Mouse (Mus musculus) mammary gland, adult 2 months (tissue): ENCODE results near the gene Grb7. TPM values are rescaled to one million over a fixed set of nuclear protein-coding genes. Genes with fewer than 3 reads are reported as not detected.

Source experiments
- polyA plus RNA-seq: library from polyadenylated mRNA; depleted of rRNA; stranded (reverse); fragments of >200 nt; gene quantifications from 2 replicates; pipeline ENCODE4 v1.2.3, GENCODE M21; 2012; ENCODE audit warnings: low replicate concordance; rRNA removed

The Grb7 gene
- polyA plus RNA-seq, result 29.3 and 38.8 TPM in 2 replicates

DNA sequence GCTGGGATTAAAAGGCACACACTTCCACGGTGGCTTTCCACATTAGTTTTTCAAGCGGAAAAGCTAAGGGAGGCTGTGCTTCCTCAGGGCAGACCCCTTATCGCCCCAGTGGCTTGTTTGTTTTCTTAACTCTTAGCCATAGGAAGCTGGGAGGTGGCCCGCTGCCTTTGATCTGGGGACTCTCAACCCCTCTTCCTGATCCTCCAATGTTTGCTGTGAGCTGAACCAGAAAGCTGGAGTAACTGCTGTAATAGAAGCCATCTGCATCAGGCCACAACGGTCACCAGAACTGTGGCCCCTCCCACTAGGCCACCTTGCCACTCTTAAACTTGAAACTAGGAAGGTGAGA is at the start of gene Grb7:
Gene Grb7, plus strand, starts transcription at position 182 of the 349 bp plus-strand sequence.

GRCm38 (mm10) chr11:98400161-98400726 is 46.0 kb upstream of the Grb7 start, which contains the start of gene Pgap3:
Gene Pgap3 (minus strand): TSS chr11:98400490.

GRCm38 (mm10) chr11:98412273-98412796 is 33.9 kb upstream of the Grb7 start, which contains the start of gene Erbb2:
Gene Erbb2 (plus strand): TSS chr11:98412470.

DNA sequence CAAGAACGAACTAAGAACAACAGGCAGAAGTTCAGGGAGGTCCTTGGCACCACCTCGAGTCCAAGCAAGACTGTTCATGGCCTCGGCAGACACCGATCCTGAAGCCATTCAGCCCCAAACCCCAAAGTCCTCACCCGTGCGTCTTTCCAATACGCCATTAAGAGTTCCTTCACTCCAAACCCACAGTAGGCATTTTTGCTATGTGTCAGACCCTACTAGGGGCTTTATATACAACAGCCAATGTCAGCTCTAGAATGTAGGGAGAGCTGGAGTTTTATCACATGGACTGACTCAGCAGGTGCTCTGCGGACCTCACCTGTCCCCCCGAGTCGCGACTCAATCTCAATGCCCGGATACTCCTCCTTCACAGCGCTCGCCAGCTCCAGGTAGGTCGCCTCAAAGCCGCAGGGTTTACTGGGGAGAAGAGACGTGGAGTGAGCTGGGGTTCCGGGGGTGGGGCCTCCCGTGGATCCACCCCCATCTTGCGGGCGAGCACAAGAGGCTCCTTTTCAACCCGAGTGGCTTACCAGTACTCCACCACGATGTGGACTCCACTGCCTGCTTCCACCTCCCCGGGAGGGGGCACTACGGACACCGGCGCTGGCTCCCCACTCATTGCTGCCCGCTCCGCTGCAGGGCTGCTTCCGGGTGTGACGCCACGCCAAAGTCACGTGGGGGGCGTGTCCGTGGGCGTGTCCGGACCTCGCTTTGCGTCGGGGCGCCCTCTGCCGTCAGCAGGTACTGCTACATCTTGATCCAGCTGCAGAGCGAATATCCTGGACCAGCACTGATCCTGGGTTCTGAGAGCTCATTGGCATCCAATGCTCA is 7.6 kb upstream of the Grb7 start, which contains the start of gene Mien1:
Gene Mien1, minus strand, starts transcription at position 661 of the 828 bp plus-strand sequence.

Other genes with a start within 250 kb of the Grb7 start
- 12.6 and 17.2 TPM in 2 replicates for gene Cdk12, start 243.3 kb upstream of the Grb7 start, polyA plus RNA-seq
- not detected in 2 replicates for gene Neurod2, start 116.7 kb upstream of the Grb7 start, polyA plus RNA-seq
- gene Ppp1r1b, start 98.0 kb upstream of the Grb7 start, polyA plus RNA-seq, result 1.8 and 2.0 TPM in 2 replicates
- 88.0 and 123 TPM in 2 replicates for gene Stard3, start 88.0 kb upstream of the Grb7 start, polyA plus RNA-seq
- 0.53 and 504 TPM in 2 replicates for gene Tcap, start 62.6 kb upstream of the Grb7 start, polyA plus RNA-seq
- gene Pnmt, start 59.9 kb upstream of the Grb7 start, polyA plus RNA-seq, result 0.20 TPM in 1 of 2 replicates, not detected in the other
- gene Pgap3, start 45.9 kb upstream of the Grb7 start, polyA plus RNA-seq, result 21.3 and 24.6 TPM in 2 replicates
- 22.4 and 29.5 TPM in 2 replicates for gene Erbb2, start 33.9 kb upstream of the Grb7 start, polyA plus RNA-seq
- 48.3 and 68.1 TPM in 2 replicates for gene Mien1, start 7.4 kb upstream of the Grb7 start, polyA plus RNA-seq
- 19.7 and 38.8 TPM in 2 replicates for gene Ikzf3, start 99.6 kb downstream of the Grb7 start, polyA plus RNA-seq
- 0.43 and 0.88 TPM in 2 replicates for gene Zpbp2, start 104.7 kb downstream of the Grb7 start, polyA plus RNA-seq
- gene Ormdl3, start 141.0 kb downstream of the Grb7 start, polyA plus RNA-seq, result 218 and 235 TPM in 2 replicates
- gene Lrrc3c, start 151.9 kb downstream of the Grb7 start, polyA plus RNA-seq, result not detected in 2 replicates
- gene Gm12355, start 179.3 kb downstream of the Grb7 start, polyA plus RNA-seq, result not detected in 2 replicates
- gene Gsdma3, start 180.0 kb downstream of the Grb7 start, polyA plus RNA-seq, result 0.52 TPM in 1 of 2 replicates, not detected in the other
- not detected in 2 replicates for gene Gsdma2, start 200.4 kb downstream of the Grb7 start, polyA plus RNA-seq
- 0.05 and 0.52 TPM in 2 replicates for gene Gsdma, start 218.0 kb downstream of the Grb7 start, polyA plus RNA-seq
- gene Psmd3, start 236.2 kb downstream of the Grb7 start, polyA plus RNA-seq, result 169 and 195 TPM in 2 replicates